Mouse (Mus musculus): ENCODE measurements around the gene Sgpl1.

GRCm38 (mm10) chr10:61195718-61196291, 48.3 kb upstream of the Sgpl1 start:
- TF ChIP-seq MAFK (IDR thresholded peaks at IDR 0.05; ENCODE audit: insufficient read depth, low read depth, low read length) (no peak), HCFC1 (IDR thresholded peaks at IDR 0.05; ENCODE audit: borderline replicate concordance, insufficient read depth, low read length) (no peak), ZC3H11A (IDR thresholded peaks at IDR 0.05; ENCODE audit: borderline replicate concordance, low read depth, low read length) (no peak), ZNF384 (IDR thresholded peaks at IDR 0.05; ENCODE audit: low read depth, low read length) (no peak)

Measured in ES-E14 (cell line).